Mouse (Mus musculus): ENCODE measurements around the gene Fhad1. TPM values are rescaled to one million over a fixed set of nuclear protein-coding genes. Genes with fewer than 3 reads are reported as not detected.
A peak's percentile ranks its signal among the peaks of the same experiment; 100 is the strongest.

The Fhad1 gene
- total RNA-seq, 1 experiment from 2014 or later: 0.74 TPM

DNA sequence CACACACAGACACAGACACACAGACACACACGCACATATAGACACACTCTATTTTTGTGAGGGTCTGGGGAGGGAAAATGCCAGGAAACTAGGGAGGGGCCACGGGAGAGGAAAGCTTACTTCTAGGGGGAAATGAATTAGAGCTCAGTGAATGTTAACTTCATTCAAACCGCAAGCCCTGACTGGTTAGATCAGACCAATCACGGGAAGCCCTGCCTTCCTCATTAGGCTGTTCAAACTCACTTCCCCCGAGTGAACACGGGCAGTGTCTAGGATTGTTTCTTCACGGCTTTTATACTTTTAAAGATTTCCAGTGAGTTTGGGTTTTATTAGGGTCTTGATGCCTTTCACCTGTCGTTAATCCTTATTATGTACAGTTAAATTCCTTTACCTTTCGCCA, 37.5 kb downstream of the Fhad1 start:
- no peak for DNase-seq

- DNase-seq: peak; percentile 72
Observed at GRCm38 (mm10) chr4:141976163-141976562, 38.7 kb downstream of the Fhad1 start.

- DNase-seq: no peak
Observed at GRCm38 (mm10) chr4:141964575-141964974, 50.3 kb downstream of the Fhad1 start.

- no peak for DNase-seq
Observed at GRCm38 (mm10) chr4:141963907-141964306, 51.0 kb downstream of the Fhad1 start.

GRCm38 (mm10) chr4:141962811-141963685, 51.8 kb downstream of the Fhad1 start:
- DNase-seq: peak; percentile 84

DNA sequence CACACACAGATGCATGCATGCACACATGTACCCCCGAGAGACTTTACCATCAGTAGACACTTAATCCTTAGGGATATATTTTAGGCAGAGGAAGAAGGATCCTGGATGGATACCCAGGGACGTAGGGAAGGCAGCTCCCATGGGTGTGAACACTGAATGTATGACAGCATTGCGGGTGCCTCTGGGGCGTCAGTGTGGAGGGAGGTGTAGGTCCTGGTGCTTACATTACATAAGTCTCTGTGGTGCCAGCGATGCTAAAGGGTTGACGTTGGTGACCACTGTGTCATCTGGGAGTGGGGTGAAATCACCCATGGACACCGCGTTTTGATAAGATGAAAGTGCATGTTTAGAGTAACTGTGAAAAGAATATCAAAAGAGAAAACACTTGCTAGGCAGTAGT, 54.8 kb downstream of the Fhad1 start:
- no peak for DNase-seq

DNA sequence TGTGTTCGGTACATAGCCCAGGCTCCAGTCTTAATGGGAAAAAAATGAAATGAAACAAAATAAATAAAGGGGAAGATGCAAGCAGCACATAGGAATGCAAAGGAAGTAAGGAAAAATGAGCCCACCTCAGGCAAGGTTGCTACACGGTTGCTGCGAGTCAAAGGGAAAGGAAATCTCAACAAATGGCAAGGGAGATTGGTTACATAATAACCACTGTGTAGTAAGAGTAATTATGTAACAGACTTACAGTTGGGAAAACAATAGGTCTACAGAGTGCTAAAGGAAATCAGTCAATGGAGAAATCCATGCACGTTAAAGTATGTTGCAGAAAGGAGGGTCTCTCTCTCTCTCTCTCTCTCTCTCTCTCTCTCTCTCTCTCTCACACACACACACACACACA, 55.3 kb downstream of the Fhad1 start:
- no peak for DNase-seq

DNA sequence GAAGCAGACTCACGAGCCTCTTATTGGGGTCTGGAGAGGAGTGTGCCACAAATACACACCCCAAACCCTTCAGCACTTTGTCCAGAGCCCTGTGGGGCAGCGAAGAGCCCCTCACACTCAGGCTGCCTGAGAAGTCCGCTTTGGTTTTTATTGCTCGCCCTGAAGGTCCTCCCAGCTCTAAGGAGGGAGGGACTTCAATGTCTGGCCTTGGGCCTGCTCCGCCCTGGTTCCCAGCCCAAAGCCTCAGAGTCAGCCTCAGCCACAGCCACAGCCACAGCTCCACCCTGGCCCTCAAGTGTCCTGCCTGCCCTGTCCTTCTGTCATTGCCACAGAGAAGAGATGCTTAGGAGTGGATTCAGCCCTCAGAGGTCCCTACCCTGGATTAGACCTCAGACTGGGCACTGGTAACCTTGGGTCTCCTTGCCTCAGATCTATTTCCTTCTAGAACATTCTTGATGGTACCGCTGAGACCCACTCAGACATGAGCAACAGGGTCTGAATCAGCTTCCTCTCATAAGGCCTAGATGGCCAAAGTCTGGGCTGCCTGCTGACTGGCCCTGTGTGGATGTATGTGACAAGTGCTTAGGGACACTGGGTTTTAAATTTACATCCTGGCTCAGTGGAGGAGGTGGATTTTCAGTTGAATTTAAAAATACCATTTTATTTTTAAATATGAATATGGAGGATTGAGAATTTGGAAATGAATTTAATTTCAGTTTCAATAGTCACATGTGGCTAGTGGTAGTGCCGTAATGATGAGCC, 56.1 kb downstream of the Fhad1 start:
- DNase-seq: peak; percentile 60

DNA sequence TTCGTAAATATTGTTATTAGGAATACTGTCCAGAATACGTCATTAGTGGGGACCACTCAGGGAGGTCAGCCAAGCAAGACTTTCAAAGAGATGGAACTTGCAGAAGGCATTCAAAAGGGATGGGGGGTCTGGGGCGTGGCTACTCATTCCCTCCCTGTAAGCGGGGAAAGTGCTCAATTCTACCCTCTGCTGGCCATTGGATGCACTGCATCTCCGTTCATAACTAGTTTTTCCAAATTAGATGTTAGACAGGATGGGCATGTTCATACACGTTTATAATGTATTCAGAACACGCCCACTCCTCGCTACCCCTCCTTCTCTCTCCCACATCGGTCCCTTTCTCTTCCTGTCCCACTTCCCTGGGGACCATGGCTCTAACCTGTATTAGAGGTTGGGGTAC, 56.7 kb downstream of the Fhad1 start:
- peak; percentile 78 for DNase-seq

DNA sequence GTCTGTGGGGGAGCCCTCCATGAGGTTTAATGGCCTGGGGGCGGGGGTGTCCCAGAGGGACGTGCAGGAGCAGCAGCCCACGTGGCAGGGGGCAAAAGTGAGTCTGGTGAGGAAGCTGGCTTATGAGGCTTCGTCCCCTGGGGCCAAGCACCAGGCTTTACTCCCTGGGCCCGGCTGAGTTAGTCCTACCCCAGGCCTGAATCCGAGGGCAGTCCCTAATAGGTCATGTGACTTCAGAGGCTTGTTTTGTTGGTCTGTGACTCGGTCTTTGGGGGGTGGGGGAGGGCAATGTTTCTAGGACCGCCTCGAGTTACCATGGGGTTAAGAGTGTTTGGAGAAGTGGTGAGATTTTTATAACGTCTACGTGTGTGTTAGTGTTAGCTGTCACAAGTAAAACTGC, 57.1 kb downstream of the Fhad1 start:
- no peak for DNase-seq

DNA sequence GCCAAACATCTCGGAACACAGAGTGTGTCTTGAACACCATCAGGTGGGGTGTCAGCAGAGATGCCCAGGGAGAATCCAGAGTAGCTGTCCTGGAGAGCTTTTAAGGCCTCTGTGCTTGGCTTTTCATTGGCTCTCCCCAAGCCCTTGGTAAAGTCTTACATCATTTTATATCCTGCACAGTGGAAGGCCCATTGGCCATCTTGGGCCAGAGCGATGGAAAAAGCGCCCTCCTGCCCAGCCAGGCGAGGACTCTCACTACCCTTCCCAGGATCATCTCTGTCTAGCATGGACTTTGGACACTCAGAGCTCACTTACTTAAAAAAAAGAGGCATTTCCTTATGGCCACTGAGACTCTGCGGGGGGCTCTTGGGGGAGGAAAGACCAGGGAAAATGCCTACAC, 58.0 kb downstream of the Fhad1 start:
- no peak for DNase-seq

DNA sequence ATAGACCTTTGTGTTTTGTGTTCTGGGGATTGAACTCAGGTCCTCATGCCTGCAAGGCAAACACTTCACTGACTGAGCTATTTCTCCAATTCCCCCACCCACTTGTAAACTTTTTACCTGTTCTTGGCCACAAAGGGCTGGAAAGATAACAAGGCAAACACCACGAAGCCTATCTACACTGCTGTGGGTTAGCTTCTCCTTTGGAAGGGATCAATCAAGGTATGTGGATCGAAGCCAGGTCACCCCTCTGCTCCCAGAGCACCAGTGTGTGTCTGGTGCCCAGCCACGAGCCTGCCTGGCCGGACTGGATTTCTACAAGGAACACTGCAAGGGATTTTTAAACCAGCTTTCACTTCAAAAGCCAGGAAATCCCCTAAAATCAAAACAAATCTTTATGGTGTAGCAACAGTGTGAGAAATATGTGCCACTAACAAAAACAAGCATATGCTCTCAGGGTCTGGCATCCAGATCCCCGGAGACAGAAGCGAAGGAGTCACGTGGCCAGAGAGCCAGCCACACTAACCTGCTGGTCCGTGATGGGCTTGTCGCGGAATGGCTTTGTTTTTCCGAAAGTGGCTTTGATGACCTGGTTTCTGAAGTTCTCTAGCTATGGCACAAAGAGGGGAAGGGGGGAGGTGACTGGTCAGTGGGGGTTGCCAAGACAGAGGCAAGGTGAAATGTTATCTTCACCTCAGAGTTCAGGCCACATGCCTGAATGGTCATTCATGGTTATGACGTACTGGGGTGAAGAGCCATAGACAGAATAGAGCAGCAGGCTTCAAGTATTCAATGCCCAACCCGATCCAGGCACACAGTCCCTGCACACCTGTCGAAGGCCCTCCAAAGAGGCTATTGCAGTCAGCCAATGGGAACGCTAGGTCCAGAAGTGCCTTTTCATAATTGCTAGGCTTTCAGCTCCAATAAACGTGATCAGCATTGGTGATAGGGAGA, 59.8 kb downstream of the Fhad1 start:
- DNase-seq: no peak

DNA sequence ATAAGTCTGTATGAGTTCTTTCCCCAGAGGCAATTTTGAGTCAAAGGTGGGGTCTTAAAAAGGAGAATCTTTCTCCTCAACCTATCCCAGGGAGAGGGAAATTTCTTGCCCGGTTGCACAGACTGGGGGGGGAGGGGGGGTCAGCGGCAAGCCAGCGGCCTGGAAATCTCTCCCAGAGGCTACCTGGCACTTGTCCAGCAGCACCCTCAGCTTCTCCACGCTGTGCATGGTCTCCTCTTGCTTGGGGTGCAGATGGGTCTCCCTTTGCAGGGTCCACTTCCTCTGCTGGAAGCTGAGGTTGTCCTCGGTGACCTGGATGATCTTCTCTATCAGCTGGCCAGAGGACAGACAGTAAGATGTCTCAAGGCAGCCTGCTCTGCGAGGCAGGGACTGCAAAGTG, 61.0 kb downstream of the Fhad1 start:
- DNase-seq: no peak

DNA sequence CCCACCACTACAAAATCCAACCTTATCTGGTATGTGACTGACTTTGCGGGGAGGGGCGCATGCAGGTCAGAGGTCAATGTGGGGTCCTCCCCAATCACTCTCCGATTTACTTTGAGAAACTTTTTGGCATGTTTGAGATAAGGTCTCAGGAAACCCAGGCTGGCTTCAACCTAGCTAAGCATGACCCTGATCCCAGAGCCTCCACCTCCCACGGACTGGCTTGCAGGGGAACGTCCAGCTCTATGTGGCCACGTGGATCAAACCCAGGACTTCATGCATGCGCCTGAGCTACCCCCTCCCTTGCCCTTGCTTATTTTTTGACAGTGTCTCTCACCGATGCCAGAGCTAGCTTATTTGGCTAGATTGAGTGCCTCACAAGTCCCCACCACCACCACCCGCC, 61.6 kb downstream of the Fhad1 start:
- no peak for DNase-seq

DNA sequence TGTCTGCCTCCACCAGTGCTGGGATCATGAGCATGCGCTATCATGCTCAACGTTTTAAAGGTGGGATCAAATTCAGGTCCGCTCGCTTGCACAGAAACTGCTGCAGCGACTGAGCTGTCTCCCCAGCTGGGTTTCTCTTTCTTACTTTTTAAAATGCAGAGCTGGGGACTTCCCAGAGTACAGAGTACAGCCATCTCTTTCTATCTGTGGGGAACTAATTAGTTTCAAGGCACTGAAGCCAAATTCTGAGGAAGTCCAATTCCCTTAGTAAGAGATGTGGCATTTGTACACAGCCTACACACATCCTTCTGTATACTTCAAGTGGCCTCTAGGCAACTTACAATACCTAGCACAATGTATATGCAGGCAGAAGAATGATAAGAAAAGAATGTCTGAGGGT, 62.1 kb downstream of the Fhad1 start:
- no peak for DNase-seq

- DNase-seq: no peak
Observed at GRCm38 (mm10) chr4:141952114-141952513, 62.8 kb downstream of the Fhad1 start.

GRCm38 (mm10) chr4:141949436-141949835, 65.4 kb downstream of the Fhad1 start:
- no peak for DNase-seq

DNA sequence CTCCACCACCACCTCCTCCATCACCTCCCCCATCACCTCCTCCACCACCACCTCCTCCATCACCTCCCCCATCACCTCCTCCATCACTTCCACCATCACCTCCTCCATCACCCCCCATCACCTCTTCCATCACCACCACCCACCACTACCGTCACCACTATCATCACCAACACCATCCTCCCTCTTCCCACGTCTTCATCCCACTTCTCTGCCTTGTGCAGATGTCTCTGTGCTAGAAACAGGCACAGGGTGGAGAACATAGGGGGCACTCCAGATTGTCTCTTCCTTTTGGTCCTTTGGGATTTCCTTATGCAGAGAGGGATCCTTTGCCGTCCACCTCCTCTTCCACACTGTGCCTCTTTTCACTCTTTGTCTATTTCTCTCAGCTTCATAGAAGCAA, 66.1 kb downstream of the Fhad1 start:
- DNase-seq: no peak

GRCm38 (mm10) chr4:141942403-141942802, 72.5 kb downstream of the Fhad1 start:
- DNase-seq: no peak

- no peak for DNase-seq
Observed at GRCm38 (mm10) chr4:141941289-141941688, 73.6 kb downstream of the Fhad1 start.

GRCm38 (mm10) chr4:141938535-141938934, 76.3 kb downstream of the Fhad1 start:
- DNase-seq: no peak

- no peak for DNase-seq
Observed at GRCm38 (mm10) chr4:141932785-141933574, 81.9 kb downstream of the Fhad1 start.
